Mouse (Mus musculus) liver, adult 10 weeks (tissue): Measurements from ENCODE around the gene Bex1. TPM values are rescaled to one million over a fixed set of nuclear protein-coding genes. Genes with fewer than 3 reads are reported as not detected.

ENCODE experiments used
- polyA plus RNA-seq: library from polyadenylated mRNA; stranded (reverse); fragments of 350-450 nt; fragmentation: Illumina TruSeq; extraction: RNeasy Lipid Tissue Mini Kit (QIAGEN cat#74804); gene quantifications from one replicate; pipeline ENCODE4 v1.2.3, GENCODE M21; 2014; ENCODE audit warnings: low read depth, low replicate concordance

The Bex1 gene
- polyA plus RNA-seq = not detected

GRCm38 (mm10) chrX:136214729-136215677 lies at the start of gene Bex1, which contains the start of gene Tceal7:
Gene Bex1 (minus strand): TSS chrX:136215513.
Gene Tceal7 (plus strand): TSS chrX:136214779.

DNA sequence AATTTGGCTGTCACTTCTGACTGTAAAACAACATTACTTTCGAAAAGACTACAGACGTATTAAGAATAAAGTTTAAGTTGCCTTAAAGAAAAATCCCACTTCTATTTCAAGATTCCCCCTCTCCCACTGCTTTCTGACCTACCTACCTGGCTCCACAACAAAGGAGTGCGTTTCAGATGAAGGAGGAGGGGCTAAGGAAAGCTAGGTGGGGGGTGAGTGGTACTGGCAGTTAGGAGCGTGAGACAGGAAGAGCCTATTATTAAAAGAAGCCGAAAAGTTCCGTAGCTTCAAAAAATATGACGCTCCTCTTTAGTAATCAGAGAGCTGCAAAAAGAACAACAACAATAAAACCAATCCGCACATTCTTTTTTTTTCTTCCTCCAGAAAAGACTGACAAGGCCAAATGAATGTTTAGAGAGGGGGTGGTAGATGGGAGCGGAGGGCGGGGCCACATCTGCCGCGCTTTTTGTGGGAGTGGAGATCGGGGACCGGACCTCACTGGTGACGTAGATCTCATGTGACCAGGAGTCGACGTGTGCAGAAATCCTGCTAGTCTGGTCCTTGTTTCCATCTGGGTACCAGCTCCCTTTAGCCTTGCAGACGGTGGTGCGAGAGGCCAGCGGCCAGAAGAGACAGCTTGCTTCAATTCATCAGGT lies 29.4 kb upstream of the Bex1 start, which contains the start of gene Tceal9:
Gene Tceal9 (plus strand): TSS at position 506 of the 656 bp plus-strand sequence.

GRCm38 (mm10) chrX:136203664-136204066 lies 11.6 kb downstream of the Bex1 start, which contains the start of gene Tceal5:
Gene Tceal5 (minus strand): TSS chrX:136203876.

DNA sequence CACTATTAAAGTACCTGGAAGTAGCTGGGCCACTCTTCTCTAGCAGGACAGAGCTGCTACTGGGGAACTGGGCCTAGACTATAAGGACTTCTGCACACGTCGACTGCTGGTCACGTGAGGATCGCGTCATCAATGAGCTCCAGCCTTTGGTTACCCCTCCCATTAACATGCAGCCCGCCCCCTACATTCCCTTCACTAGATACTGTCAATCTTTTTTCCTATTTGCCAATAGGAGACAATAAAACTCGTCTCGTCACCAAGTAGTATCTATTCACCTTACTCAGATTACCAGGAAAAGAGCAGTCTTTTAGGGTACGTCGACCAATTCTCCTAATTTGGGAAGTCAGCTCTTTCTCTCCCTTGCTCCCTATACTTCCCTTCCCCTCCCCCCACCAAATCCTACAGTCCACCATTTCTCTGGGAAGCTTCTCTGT lies 43.2 kb downstream of the Bex1 start, which contains the start of gene Tceal8:
Gene Tceal8 (minus strand): TSS at position 225 of the 434 bp plus-strand sequence.

Other genes starting within 250 kb of the Bex1 start
- gene Arxes2, start 221.7 kb downstream of the Bex1 start, polyA plus RNA-seq = not detected
- not detected for gene Arxes1, start 182.1 kb downstream of the Bex1 start, polyA plus RNA-seq
- gene Bex2, start 147.3 kb downstream of the Bex1 start, polyA plus RNA-seq = not detected
- not detected for gene Nxf3, start 130.3 kb downstream of the Bex1 start, polyA plus RNA-seq
- 1.4 TPM for gene Bex4, start 76.5 kb downstream of the Bex1 start, polyA plus RNA-seq
- 95.9 TPM for gene Tceal8, start 43.2 kb downstream of the Bex1 start, polyA plus RNA-seq
- gene Tceal5, start 11.6 kb downstream of the Bex1 start, polyA plus RNA-seq = not detected
- not detected for gene Tceal7, start 734 bp downstream of the Bex1 start, polyA plus RNA-seq
- gene Tceal9, start 29.6 kb upstream of the Bex1 start, polyA plus RNA-seq = 47.5 TPM
- gene Bex3, start 54.7 kb upstream of the Bex1 start, polyA plus RNA-seq = not detected